Mouse (Mus musculus): Measurements from ENCODE around the gene Ampd1.

DNA sequence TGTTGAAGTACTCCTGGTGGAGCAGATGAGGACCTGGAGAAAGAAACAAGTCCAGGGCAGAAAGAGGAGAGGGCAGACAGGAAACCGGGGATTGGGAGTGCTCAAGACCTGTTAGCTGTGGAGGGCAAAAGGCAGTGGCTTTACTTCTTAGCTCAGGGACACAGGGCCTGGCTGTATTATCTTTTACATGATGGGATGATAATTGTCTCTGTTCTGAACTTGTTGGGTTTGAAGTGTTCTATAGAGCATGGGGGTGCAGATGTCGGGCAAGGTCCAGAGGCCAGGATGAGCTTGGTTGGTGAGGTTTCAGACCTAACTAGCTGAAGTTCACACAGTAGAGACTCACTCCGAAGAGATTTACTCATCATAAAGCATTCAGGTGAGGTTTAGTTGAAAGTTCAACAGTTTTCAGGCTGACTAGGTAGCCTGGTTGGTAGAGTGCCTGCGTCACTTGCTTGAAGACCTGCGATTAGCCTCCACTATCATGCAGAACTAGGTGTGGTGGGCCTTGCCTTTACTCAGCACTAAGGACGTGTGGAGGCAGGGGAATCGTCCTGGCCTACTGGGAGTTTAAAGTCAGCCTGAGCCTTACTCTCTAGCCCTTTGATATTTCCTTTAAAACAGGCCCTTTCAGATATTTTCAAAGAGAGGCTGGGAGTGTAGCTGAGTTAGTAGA lies 33.9 kb downstream of the Ampd1 start:
- TF ChIP-seq POLR2A (IDR thresholded peaks at IDR 0.05; ENCODE audit: low read depth, low read length) (no peak), CTCF (IDR thresholded peaks at IDR 0.05; ENCODE audit: extremely low read depth, insufficient read length, insufficient replicate concordance, low read depth, low read length) (no peak)
